Mouse (Mus musculus) spleen, postnatal 4 days (tissue): ENCODE measurements around the gene Taf1b.
"Not testable (repeated sequence)": the region's sequence is repeated elsewhere in the genome, so short reads cannot be mapped to it uniquely, and the experiment has no call there.

Source experiments
- DNase-seq, 2 experiments: peaks; one replicate each; pipeline ENCODE4 v3.0.0; 2022; ENCODE audit warnings: low spot score in 2 of 2

Taf1b gene

GRCm38 (mm10) chr12:24498150-24498840, at the start of gene Taf1b:
Gene Taf1b, plus strand, starts transcription at chr12:24498359.
- peak; percentile 79 to 92 for DNase-seq

- DNase-seq: no peak
These were observed 37.8 kb upstream of the Taf1b start for GRCm38 (mm10) chr12:24460406-24460805.

- DNase-seq: not testable (repeated sequence)
These were observed 36.0 kb upstream of the Taf1b start for GRCm38 (mm10) chr12:24462121-24462520.

- DNase-seq: not testable (repeated sequence)
These were observed 34.7 kb upstream of the Taf1b start for GRCm38 (mm10) chr12:24463490-24463889.

GRCm38 (mm10) chr12:24468966-24469365, 29.2 kb upstream of the Taf1b start:
- no peak for DNase-seq

GRCm38 (mm10) chr12:24470943-24471342, 27.2 kb upstream of the Taf1b start:
- peak; percentile 32 to 72 for DNase-seq

- no peak for DNase-seq
These were observed 24.9 kb upstream of the Taf1b start for GRCm38 (mm10) chr12:24473221-24473620.

GRCm38 (mm10) chr12:24484930-24485329, 13.2 kb upstream of the Taf1b start:
- DNase-seq: no peak

- no peak for DNase-seq
These were observed 11.3 kb upstream of the Taf1b start for GRCm38 (mm10) chr12:24486882-24487281.

GRCm38 (mm10) chr12:24492507-24492906, 5.7 kb upstream of the Taf1b start:
- DNase-seq: not testable (repeated sequence)

- no peak for DNase-seq
These were observed 5.1 kb upstream of the Taf1b start for GRCm38 (mm10) chr12:24493011-24493410.

- DNase-seq: peak; percentile 17 to 65
These were observed 4.7 kb upstream of the Taf1b start for GRCm38 (mm10) chr12:24493412-24493811.

GRCm38 (mm10) chr12:24494791-24495190, 3.4 kb upstream of the Taf1b start:
- DNase-seq: not testable (repeated sequence)

GRCm38 (mm10) chr12:24498841-24499485, 804 bp downstream of the Taf1b start:
- DNase-seq: not testable (repeated sequence)

- DNase-seq: no peak
These were observed 19.0 kb downstream of the Taf1b start for GRCm38 (mm10) chr12:24517118-24517517.

- DNase-seq: no peak
These were observed 22.9 kb downstream of the Taf1b start for GRCm38 (mm10) chr12:24521076-24521475.

GRCm38 (mm10) chr12:24525065-24525464, 26.9 kb downstream of the Taf1b start:
- DNase-seq: not testable (repeated sequence)

- DNase-seq: no peak
These were observed 38.2 kb downstream of the Taf1b start for GRCm38 (mm10) chr12:24536390-24536789.

- no peak for DNase-seq
These were observed 39.0 kb downstream of the Taf1b start for GRCm38 (mm10) chr12:24537201-24537600.

GRCm38 (mm10) chr12:24537965-24538364, 39.8 kb downstream of the Taf1b start:
- no peak for DNase-seq

GRCm38 (mm10) chr12:24541426-24542154, 43.4 kb downstream of the Taf1b start:
- DNase-seq: no peak

- DNase-seq: no peak
These were observed 49.5 kb downstream of the Taf1b start for GRCm38 (mm10) chr12:24547686-24548085.

GRCm38 (mm10) chr12:24548885-24549284, 50.7 kb downstream of the Taf1b start:
- no peak for DNase-seq
